Comparison of ENCODE assay signal across 8 mouse cellular contexts in the genomic region with DNA sequence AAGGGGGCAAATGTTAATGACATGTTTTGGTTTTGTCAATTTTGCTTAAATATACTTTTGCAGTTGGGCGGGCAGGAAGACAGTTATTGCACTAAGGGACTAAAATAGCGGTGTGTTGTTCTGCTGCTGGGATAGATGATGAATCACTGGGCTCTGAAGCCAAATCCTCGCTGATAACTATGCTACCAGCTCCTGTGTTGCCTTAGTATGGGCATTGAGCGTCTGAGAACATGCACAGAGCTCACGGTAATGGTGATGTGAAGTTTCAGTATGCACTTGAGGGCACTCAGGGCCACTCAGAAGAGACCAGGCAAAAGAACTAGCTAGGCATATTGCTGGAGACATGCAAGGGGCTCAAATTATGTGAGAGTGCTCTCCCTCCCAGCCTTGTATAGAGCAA.
DNase-seq lines count a peak whose midpoint lies in the region; ATAC-seq and TF ChIP-seq lines count a peak whose summit lies in the region.

No protein-coding gene starts in this region.

- H3K9me3 ChIP-seq in E14TG2a.4 (ENCODE audit: low read length), result no peaks in the 10 kb centered on the region
- H3K9me3 ChIP-seq in forebrain, embryonic 11.5 days (ENCODE audit: control insufficient read depth, low read length), result no peaks in the 10 kb centered on the region
- H3K9me3 ChIP-seq in intestine, postnatal 0 days (ENCODE audit: control insufficient read depth), result no peaks in the 10 kb centered on the region
- H3K9me3 ChIP-seq in midbrain, embryonic 15.5 days, result no peaks in the 10 kb centered on the region

- ATAC-seq in frontal cortex, adult (ENCODE audit: low TSS enrichment), result peak; percentile 63
- ATAC-seq in forebrain, embryonic 11.5 days (replicated peaks; ENCODE audit: low FRiP score), result no peak
- ATAC-seq in intestine, postnatal 0 days, result no peak
- ATAC-seq in midbrain, embryonic 15.5 days (replicated peaks), result no peak
- ATAC-seq in monocyte, adult 5-6 weeks (replicated peaks; ENCODE audit: insufficient number of reproducible peaks, low FRiP score, low TSS enrichment, poor library complexity, severe bottlenecking), result no peak

- no peak overlapping the region for H3K27ac ChIP-seq in forebrain, embryonic 11.5 days (ENCODE audit: low read depth, low read length)
- peak overlapping the region; percentile 88; the same call in 1 of the 2 replicates for H3K27ac ChIP-seq in intestine, postnatal 0 days (ENCODE audit: low read depth, low read length)
- H3K27ac ChIP-seq in midbrain, embryonic 15.5 days, result no peak overlapping the region

- peak overlapping the region; percentile 81 for H3K4me2 ChIP-seq in forebrain, embryonic 11.5 days (ENCODE audit: low read depth, low read length, severe bottlenecking)
- H3K4me2 ChIP-seq in intestine, postnatal 0 days (replicated peaks; ENCODE audit: low read depth), result peak overlapping the region; percentile 74
- H3K4me2 ChIP-seq in midbrain, embryonic 15.5 days, result peak overlapping the region; percentile 81

- H3K36me3 ChIP-seq in E14TG2a.4 (ENCODE audit: insufficient read depth, low read length), result peaks cover 35% of the 10 kb centered on the region
- H3K36me3 ChIP-seq in forebrain, embryonic 11.5 days (ENCODE audit: control insufficient read depth, insufficient read depth, low read length), result no peaks in the 10 kb centered on the region
- H3K36me3 ChIP-seq in intestine, postnatal 0 days (ENCODE audit: control insufficient read depth, insufficient read depth), result peaks cover 13% of the 10 kb centered on the region; the same call in 1 of the 2 replicates
- H3K36me3 ChIP-seq in midbrain, embryonic 15.5 days (replicated peaks), result no peaks in the 10 kb centered on the region

- TF ChIP-seq CTCF in E14TG2a.4 (conservative IDR thresholded peaks at IDR 0.05; ENCODE audit: low read length), result no peak
- no peak for TF ChIP-seq CTCF in intestine, postnatal 0 days (IDR thresholded peaks at IDR 0.05; ENCODE audit: low read depth)

- H3K27me3 ChIP-seq in E14TG2a.4 (ENCODE audit: insufficient read depth, low read length), result peaks cover 4% of the 10 kb centered on the region; the same call in 1 of the 2 replicates
- H3K27me3 ChIP-seq in forebrain, embryonic 11.5 days (ENCODE audit: control insufficient read depth, insufficient read depth, low read length), result no peaks in the 10 kb centered on the region; the same call in 1 of the 2 replicates
- no peaks in the 10 kb centered on the region for H3K27me3 ChIP-seq in intestine, postnatal 0 days (replicated peaks; ENCODE audit: control insufficient read depth, insufficient read depth, low read length)
- H3K27me3 ChIP-seq in midbrain, embryonic 15.5 days (replicated peaks), result no peaks in the 10 kb centered on the region

- 60% methylated on average over 5 of the region's 5 CpGs for WGBS in forebrain, embryonic 11.5 days
- WGBS in intestine, postnatal 0 days, result 3% methylated on average over 5 of the region's 5 CpGs
- 41% methylated on average over 5 of the region's 5 CpGs for WGBS in midbrain, embryonic 15.5 days

- H3K4me3 ChIP-seq in E14TG2a.4 (replicated peaks; ENCODE audit: low read length), result peak overlapping the region; percentile 88
- peak overlapping the region; percentile 56 for H3K4me3 ChIP-seq in forebrain, embryonic 11.5 days (ENCODE audit: low read depth, low read length)
- peak overlapping the region; percentile 72 for H3K4me3 ChIP-seq in intestine, postnatal 0 days (ENCODE audit: low read depth, low read length)
- peak overlapping the region; percentile 86 for H3K4me3 ChIP-seq in midbrain, embryonic 15.5 days

- 0 out of 2 replicates have a peak overlapping the region, but pooled peaks have one; percentile 72 for H3K9ac ChIP-seq in forebrain, embryonic 11.5 days (ENCODE audit: low read length)
- H3K9ac ChIP-seq in intestine, postnatal 0 days (ENCODE audit: low read depth, low read length), result peak overlapping the region; percentile 73
- H3K9ac ChIP-seq in midbrain, embryonic 15.5 days, result 0 out of 2 replicates have a peak overlapping the region, but pooled peaks have one; percentile 68

- peaks cover 29% of the 10 kb centered on the region for H3K4me1 ChIP-seq in E14TG2a.4 (replicated peaks; ENCODE audit: low read depth, low read length)
- H3K4me1 ChIP-seq in forebrain, embryonic 11.5 days (replicated peaks; ENCODE audit: control insufficient read depth, insufficient read depth, low read length), result peaks cover 2% of the 10 kb centered on the region; the same call in 1 of the 2 replicates
- H3K4me1 ChIP-seq in intestine, postnatal 0 days (replicated peaks; ENCODE audit: control insufficient read depth, insufficient read depth, low read length), result peaks cover 13% of the 10 kb centered on the region; the same call in 1 of the 2 replicates
- H3K4me1 ChIP-seq in midbrain, embryonic 15.5 days, result peaks cover 25% of the 10 kb centered on the region

- DNase-seq in frontal cortex, postnatal 25 days (ENCODE audit: low spot score in 2 of 2), result no peak
- no peak for DNase-seq in forebrain, embryonic 11.5 days (ENCODE audit: low spot score)
- DNase-seq in frontal cortex, postnatal 36 days (ENCODE audit: low spot score in 2 of 2), result no peak
